Mouse (Mus musculus): ENCODE results near the gene Cd47.

GRCm38 (mm10) chr16:49886403-49887066, 86.2 kb downstream of the Cd47 start:
- TF ChIP-seq CTCF (conservative IDR thresholded peaks at IDR 0.05; ENCODE audit: low read length) (no peak), POU5F1 (IDR thresholded peaks at IDR 0.05; ENCODE audit: borderline replicate concordance, low read length) (no peak), NANOG (IDR thresholded peaks at IDR 0.05; ENCODE audit: borderline replicate concordance, low read length) (no peak)

Measured in E14TG2a.4 (cell line).